Mouse (Mus musculus): ENCODE results near the gene F9. TPM values are rescaled to one million over a fixed set of nuclear protein-coding genes. Genes with fewer than 3 reads are reported as not detected.
"Not testable (repeated sequence)": the region's sequence is repeated elsewhere in the genome, so short reads cannot be mapped to it uniquely, and the experiment has no call there.

F9 gene
- not detected in 2 replicates for polyA plus RNA-seq (2016; fragmentation: Nextera tagmentation; extraction: Ambion mirVana)

DNA sequence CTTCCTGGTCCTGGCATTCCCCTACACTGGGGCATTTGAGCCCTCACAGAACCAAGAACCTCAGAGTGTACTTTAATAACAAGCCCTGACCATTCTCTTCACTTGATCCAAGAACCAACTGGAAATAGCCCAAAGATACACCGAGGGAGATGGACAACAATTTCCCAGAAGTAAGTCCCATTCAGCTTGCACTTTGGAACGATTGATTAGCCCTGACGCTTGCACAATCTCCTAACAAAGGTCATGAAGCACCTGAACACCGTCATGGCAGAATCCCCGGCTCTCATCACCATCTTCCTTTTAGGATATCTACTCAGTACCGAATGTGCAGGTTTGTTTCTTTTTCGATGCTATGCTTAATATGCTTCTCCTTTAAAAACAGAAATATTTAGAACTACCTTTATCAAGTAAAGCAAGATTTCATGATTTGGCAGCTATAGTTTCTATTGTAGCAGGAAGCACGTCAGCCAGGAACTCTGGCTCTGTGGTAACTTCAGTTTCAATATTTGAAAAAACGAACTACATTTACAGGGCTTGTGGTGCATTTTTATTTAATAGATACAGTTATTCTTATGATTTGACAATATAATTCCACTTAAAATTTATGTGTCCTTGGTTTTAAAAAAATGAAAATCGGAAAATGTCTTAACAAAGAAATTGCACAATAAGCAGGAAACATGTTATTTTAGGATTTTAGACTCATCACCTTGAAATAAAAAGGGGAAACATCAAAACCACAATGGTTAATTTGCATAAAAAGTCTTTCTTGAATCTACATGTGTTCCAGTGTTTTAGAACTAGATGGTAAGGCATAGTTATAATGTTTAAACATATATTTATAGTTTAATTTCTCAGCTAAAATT, at the start of gene F9:
Gene F9 (plus strand): TSS at position 244 of the 863 bp plus-strand sequence.
- no peak for DNase-seq (ENCODE audit: low spot score)
- no peaks in the 10 kb centered on the region for H3K4me1 ChIP-seq
- no peaks in the 10 kb centered on the region for H3K36me3 ChIP-seq (replicated peaks)
- no peaks in the 10 kb centered on the region for H3K9me3 ChIP-seq
- no peaks in the 10 kb centered on the region for H3K27me3 ChIP-seq (replicated peaks; ENCODE audit: low read depth, poor library complexity, severe bottlenecking)
- 87% methylated on average over 10 of the region's 10 CpGs for WGBS
- no peak within 1 kb of the TSS for H3K27ac ChIP-seq (replicated peaks)
- H3K4me3 ChIP-seq = no peak within 1 kb of the TSS

GRCm38 (mm10) chrX:59969767-59970166, 29.5 kb upstream of the F9 start:
- not testable (repeated sequence) for H3K4me3 ChIP-seq

DNA sequence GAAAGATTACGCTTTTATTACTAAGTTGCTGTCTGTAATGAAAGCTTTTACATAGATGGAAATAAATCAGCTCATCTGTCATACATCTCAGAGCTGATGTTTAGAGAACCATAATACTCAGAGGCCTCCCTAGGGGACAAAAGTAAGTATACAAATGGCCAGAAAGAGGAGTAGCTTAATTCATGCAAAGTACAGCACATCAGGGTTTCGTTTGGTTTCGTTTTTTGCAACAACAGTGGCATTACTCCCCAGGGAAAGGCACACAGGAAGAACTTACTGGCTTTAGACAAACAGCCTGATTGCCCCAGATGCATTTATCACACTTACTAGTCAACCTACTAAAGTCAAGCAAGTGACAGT, 800 bp downstream of the F9 start:
- Histone ChIP-seq H3K27ac (replicated peaks) (no peak overlapping the region), H3K9me3 (no peaks in the 10 kb centered on the region), H3K27me3 (replicated peaks; ENCODE audit: low read depth, poor library complexity, severe bottlenecking) (no peaks in the 10 kb centered on the region), H3K36me3 (replicated peaks) (no peaks in the 10 kb centered on the region), H3K4me3 (no peak overlapping the region), H3K4me1 (no peaks in the 10 kb centered on the region)
- 77% methylated on average over 3 of the region's 3 CpGs for WGBS
- no peak for DNase-seq (ENCODE audit: low spot score)

More at GRCm38 (mm10) chrX:59969767-59970166, 29.5 kb upstream of the F9 start:
- H3K9me3 ChIP-seq; H3K27ac ChIP-seq (replicated peaks); H3K27me3 ChIP-seq (replicated peaks; ENCODE audit: low read depth, poor library complexity, severe bottlenecking); H3K4me1 ChIP-seq; H3K36me3 ChIP-seq (replicated peaks); DNase-seq (ENCODE audit: low spot score): not testable (repeated sequence)

DNA sequence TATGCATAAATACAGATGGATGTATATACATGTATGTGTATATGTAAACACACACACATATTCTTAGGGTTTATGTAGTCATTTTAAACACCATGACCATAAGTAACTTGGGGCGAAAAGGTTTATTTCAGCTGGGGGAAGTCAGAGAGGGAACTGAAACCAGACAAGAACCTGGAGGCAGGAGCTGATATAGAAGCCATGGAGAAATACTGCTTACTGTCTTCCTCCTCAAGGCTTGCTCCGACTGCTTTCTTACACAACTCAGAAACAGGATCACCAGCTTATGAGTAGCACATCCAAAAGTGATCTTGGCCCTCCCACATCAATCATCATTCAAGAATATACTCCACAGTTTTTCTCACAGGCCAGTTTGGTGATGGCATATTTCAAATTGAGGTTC, 2.2 kb downstream of the F9 start:
- Histone ChIP-seq H3K4me3 (no peak overlapping the region), H3K36me3 (replicated peaks) (no peaks in the 10 kb centered on the region), H3K27ac (replicated peaks) (no peak overlapping the region), H3K9me3 (no peaks in the 10 kb centered on the region), H3K4me1 (no peaks in the 10 kb centered on the region), H3K27me3 (replicated peaks; ENCODE audit: low read depth, poor library complexity, severe bottlenecking) (no peaks in the 10 kb centered on the region)
- 85% methylated on average over 2 of the region's 2 CpGs for WGBS
- no peak for DNase-seq (ENCODE audit: low spot score)

GRCm38 (mm10) chrX:60013084-60013676, 13.9 kb downstream of the F9 start:
- DNase-seq (ENCODE audit: low spot score) = peak; percentile 10
- no peak overlapping the region for H3K27ac ChIP-seq (replicated peaks)
- no peaks in the 10 kb centered on the region for H3K4me1 ChIP-seq
- H3K36me3 ChIP-seq (replicated peaks) = no peaks in the 10 kb centered on the region
- H3K9me3 ChIP-seq = no peaks in the 10 kb centered on the region
- no peaks in the 10 kb centered on the region for H3K27me3 ChIP-seq (replicated peaks; ENCODE audit: low read depth, poor library complexity, severe bottlenecking)
- H3K4me3 ChIP-seq = no peak overlapping the region

- Histone ChIP-seq H3K4me3 (no peak overlapping the region), H3K9me3 (no peaks in the 10 kb centered on the region), H3K27me3 (replicated peaks; ENCODE audit: low read depth, poor library complexity, severe bottlenecking) (no peaks in the 10 kb centered on the region), H3K36me3 (replicated peaks) (no peaks in the 10 kb centered on the region), H3K27ac (replicated peaks) (no peak overlapping the region), H3K4me1 (no peaks in the 10 kb centered on the region)
- WGBS = 93% methylated on average over 1 of the region's 1 CpGs
- no peak for DNase-seq (ENCODE audit: low spot score)
Observed at GRCm38 (mm10) chrX:60014588-60014987, 15.3 kb downstream of the F9 start.

GRCm38 (mm10) chrX:60021007-60021406, 21.7 kb downstream of the F9 start:
- H3K27me3 ChIP-seq (replicated peaks; ENCODE audit: low read depth, poor library complexity, severe bottlenecking) = no peaks in the 10 kb centered on the region
- H3K27ac ChIP-seq (replicated peaks) = no peak overlapping the region
- no peak for DNase-seq (ENCODE audit: low spot score)
- no peaks in the 10 kb centered on the region for H3K36me3 ChIP-seq (replicated peaks)
- WGBS = 81% methylated on average over 4 of the region's 4 CpGs
- H3K4me3 ChIP-seq = no peak overlapping the region
- H3K9me3 ChIP-seq = no peaks in the 10 kb centered on the region
- no peaks in the 10 kb centered on the region for H3K4me1 ChIP-seq

DNA sequence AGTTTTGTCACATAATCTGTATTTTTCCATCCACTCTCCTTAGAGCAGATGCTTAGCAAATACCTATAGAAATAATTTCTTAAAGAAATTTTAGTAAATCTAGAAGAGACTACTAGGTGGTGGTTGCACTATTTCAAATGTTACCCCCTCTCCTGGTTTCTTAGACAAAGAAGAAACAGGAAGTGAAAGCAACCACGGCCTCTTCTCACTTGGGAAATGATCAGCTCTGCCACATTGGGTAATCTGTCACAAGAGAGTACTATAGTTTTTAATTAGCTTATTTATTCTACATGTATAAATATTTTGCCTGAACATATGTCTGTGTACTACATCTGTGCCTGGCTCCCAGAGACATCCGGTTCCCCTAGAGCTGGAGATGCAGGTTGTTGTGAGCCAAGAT, 22.3 kb downstream of the F9 start:
- no peaks in the 10 kb centered on the region for H3K9me3 ChIP-seq
- no peak overlapping the region for H3K4me3 ChIP-seq
- no peak overlapping the region for H3K27ac ChIP-seq (replicated peaks)
- H3K4me1 ChIP-seq = no peaks in the 10 kb centered on the region
- H3K36me3 ChIP-seq (replicated peaks) = no peaks in the 10 kb centered on the region
- H3K27me3 ChIP-seq (replicated peaks; ENCODE audit: low read depth, poor library complexity, severe bottlenecking) = no peaks in the 10 kb centered on the region
- 88% methylated on average over 2 of the region's 2 CpGs for WGBS
- no peak for DNase-seq (ENCODE audit: low spot score)

GRCm38 (mm10) chrX:60026654-60027053, 27.4 kb downstream of the F9 start:
- H3K4me3 ChIP-seq = no peak overlapping the region
- H3K4me1 ChIP-seq = no peaks in the 10 kb centered on the region
- peak; percentile 22 for DNase-seq (ENCODE audit: low spot score)
- H3K36me3 ChIP-seq (replicated peaks) = no peaks in the 10 kb centered on the region
- no peaks in the 10 kb centered on the region for H3K27me3 ChIP-seq (replicated peaks; ENCODE audit: low read depth, poor library complexity, severe bottlenecking)
- no peak overlapping the region for H3K27ac ChIP-seq (replicated peaks)
- WGBS = 6% methylated on average over 3 of the region's 3 CpGs
- H3K9me3 ChIP-seq = no peaks in the 10 kb centered on the region

- Histone ChIP-seq H3K27ac (replicated peaks) (no peak overlapping the region), H3K4me3 (no peak overlapping the region), H3K27me3 (replicated peaks; ENCODE audit: low read depth, poor library complexity, severe bottlenecking) (no peaks in the 10 kb centered on the region), H3K9me3 (0 out of 2 replicates have a peak, but pooled peaks cover 3% of the 10 kb centered on the region), H3K4me1 (no peaks in the 10 kb centered on the region), H3K36me3 (replicated peaks) (no peaks in the 10 kb centered on the region)
- 92% methylated on average over 1 of the region's 1 CpGs for WGBS
- DNase-seq (ENCODE audit: low spot score) = no peak
Observed at GRCm38 (mm10) chrX:60054745-60055144, 55.5 kb downstream of the F9 start.

DNA sequence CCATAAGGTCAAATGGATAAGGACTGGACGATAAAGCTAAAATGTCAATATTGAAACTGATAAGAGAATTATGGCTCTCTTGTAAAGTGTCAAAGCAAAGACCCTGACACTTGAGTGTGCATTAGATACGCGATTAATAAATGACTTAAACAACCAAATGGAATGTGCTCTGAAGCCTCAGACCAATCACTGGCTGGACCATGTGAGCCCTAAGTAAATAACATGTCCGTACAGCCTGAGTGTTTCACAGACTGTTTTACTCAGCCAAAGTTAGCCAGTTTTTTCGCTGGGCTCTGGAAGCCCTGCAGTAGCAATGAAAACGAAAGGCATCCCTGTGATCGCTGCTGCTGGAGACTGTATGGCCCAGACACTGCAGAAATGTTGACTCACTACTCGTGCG, 55.9 kb downstream of the F9 start:
- 0 out of 2 replicates have a peak, but pooled peaks cover 3% of the 10 kb centered on the region for H3K9me3 ChIP-seq
- no peaks in the 10 kb centered on the region for H3K4me1 ChIP-seq
- no peaks in the 10 kb centered on the region for H3K27me3 ChIP-seq (replicated peaks; ENCODE audit: low read depth, poor library complexity, severe bottlenecking)
- no peak overlapping the region for H3K4me3 ChIP-seq
- no peaks in the 10 kb centered on the region for H3K36me3 ChIP-seq (replicated peaks)
- WGBS = 84% methylated on average over 9 of the region's 9 CpGs
- H3K27ac ChIP-seq (replicated peaks) = no peak overlapping the region
- DNase-seq (ENCODE audit: low spot score) = no peak

DNA sequence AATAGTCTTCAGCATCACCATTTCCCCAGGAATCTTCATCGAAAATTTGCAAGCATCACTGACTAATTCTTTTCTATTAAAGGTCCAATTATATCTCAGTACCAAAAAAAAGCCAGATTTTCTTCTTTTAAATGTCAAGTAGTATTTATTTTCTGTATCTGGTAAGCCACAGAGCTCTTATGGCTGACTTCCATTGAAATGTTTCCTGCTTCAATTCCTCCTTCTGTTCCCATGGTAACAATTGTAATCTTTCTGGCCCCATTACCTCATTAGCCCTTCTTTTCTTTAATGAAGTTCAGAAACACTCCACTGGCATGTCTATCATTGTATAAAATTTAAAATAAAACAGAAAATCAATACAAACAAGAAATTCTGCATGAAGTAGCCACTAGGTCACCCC, 76.1 kb downstream of the F9 start:
- Histone ChIP-seq H3K9me3 (no peaks in the 10 kb centered on the region), H3K27me3 (replicated peaks; ENCODE audit: low read depth, poor library complexity, severe bottlenecking) (no peaks in the 10 kb centered on the region), H3K27ac (replicated peaks) (no peak overlapping the region), H3K4me3 (no peak overlapping the region), H3K36me3 (replicated peaks) (no peaks in the 10 kb centered on the region), H3K4me1 (no peaks in the 10 kb centered on the region)
- no peak for DNase-seq (ENCODE audit: low spot score)
- WGBS = 85% methylated on average over 1 of the region's 1 CpGs
